Mouse (Mus musculus) C2C12 (cell line): ENCODE measurements around the gene Itgad.

Experiments used
- CEBPB ChIP-seq: IDR thresholded peaks from one replicate; pipeline ENCODE4 v1.6.1; 2011; ENCODE audit warnings: low read depth, mild to moderate bottlenecking, control low read depth, moderate library complexity
- CTCF ChIP-seq: IDR thresholded peaks from one replicate; pipeline ENCODE4 v1.5.1; 2011; ENCODE audit not compliant: control insufficient read depth, insufficient read depth, insufficient read length
- FOSL1 ChIP-seq: IDR thresholded peaks from one replicate; pipeline ENCODE4 v1.8.0; 2011; ENCODE audit warnings: mild to moderate bottlenecking, low read length; ENCODE audit not compliant: poor library complexity, insufficient read depth, severe bottlenecking
- MAX ChIP-seq: IDR thresholded peaks from one replicate; pipeline ENCODE4 v1.6.1; 2011; ENCODE audit warnings: mild to moderate bottlenecking, control low read depth
- MYOD1 ChIP-seq: IDR thresholded peaks from one replicate; pipeline ENCODE4 v1.6.1; 2011; ENCODE audit warnings: low read depth; ENCODE audit not compliant: control insufficient read depth, insufficient read length
- MYOG ChIP-seq: IDR thresholded peaks from one replicate; pipeline ENCODE4 v1.6.1; 2011; ENCODE audit not compliant: control insufficient read depth, insufficient read length; ENCODE audit errors: extremely low read depth

DNA sequence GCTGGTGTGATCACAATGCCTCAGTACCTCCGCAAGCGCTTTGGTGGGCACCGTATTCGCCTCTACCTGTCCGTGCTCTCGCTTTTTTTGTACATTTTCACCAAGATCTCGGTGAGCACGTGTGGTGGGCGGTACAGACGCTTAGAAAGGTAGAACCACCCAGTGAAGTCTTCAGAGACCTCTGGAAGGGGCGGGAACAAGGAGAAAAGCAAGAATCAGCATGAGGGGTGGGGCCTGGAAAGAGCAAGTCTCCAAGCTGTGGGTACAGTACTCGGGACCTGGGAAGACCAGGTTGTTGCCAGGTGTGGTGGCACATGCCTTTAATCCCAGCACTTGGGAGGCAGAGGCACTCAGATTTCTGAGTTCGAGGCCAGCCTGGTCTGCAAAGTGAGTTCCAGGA lies 113.2 kb downstream of the Itgad start:
- TF ChIP-seq CTCF = no peak
- no peak for TF ChIP-seq MYOG
- TF ChIP-seq MAX = no peak
- no peak for TF ChIP-seq MYOD1
- TF ChIP-seq FOSL1 = no peak
- no peak for TF ChIP-seq CEBPB
